Mouse (Mus musculus) C2C12 (cell line): ENCODE measurements around the gene Fchsd2.

Experiments used
- CEBPB ChIP-seq: IDR thresholded peaks from one replicate; pipeline ENCODE4 v1.6.1; 2011; ENCODE audit warnings: low read depth, mild to moderate bottlenecking, control low read depth, moderate library complexity
- CTCF ChIP-seq: IDR thresholded peaks from one replicate; pipeline ENCODE4 v1.5.1; 2011; ENCODE audit not compliant: control insufficient read depth, insufficient read depth, insufficient read length
- FOSL1 ChIP-seq: IDR thresholded peaks from one replicate; pipeline ENCODE4 v1.8.0; 2011; ENCODE audit warnings: mild to moderate bottlenecking, low read length; ENCODE audit not compliant: poor library complexity, insufficient read depth, severe bottlenecking
- MAX ChIP-seq: IDR thresholded peaks from one replicate; pipeline ENCODE4 v1.6.1; 2011; ENCODE audit warnings: mild to moderate bottlenecking, control low read depth
- MYOD1 ChIP-seq: IDR thresholded peaks from one replicate; pipeline ENCODE4 v1.6.1; 2011; ENCODE audit warnings: low read depth; ENCODE audit not compliant: control insufficient read depth, insufficient read length
- MYOG ChIP-seq: IDR thresholded peaks from one replicate; pipeline ENCODE4 v1.6.1; 2011; ENCODE audit not compliant: control insufficient read depth, insufficient read length; ENCODE audit errors: extremely low read depth
- USF1 ChIP-seq: IDR thresholded peaks from one replicate; pipeline ENCODE4 v1.6.1; 2011; ENCODE audit warnings: low read depth, mild to moderate bottlenecking, control low read depth, moderate library complexity

DNA sequence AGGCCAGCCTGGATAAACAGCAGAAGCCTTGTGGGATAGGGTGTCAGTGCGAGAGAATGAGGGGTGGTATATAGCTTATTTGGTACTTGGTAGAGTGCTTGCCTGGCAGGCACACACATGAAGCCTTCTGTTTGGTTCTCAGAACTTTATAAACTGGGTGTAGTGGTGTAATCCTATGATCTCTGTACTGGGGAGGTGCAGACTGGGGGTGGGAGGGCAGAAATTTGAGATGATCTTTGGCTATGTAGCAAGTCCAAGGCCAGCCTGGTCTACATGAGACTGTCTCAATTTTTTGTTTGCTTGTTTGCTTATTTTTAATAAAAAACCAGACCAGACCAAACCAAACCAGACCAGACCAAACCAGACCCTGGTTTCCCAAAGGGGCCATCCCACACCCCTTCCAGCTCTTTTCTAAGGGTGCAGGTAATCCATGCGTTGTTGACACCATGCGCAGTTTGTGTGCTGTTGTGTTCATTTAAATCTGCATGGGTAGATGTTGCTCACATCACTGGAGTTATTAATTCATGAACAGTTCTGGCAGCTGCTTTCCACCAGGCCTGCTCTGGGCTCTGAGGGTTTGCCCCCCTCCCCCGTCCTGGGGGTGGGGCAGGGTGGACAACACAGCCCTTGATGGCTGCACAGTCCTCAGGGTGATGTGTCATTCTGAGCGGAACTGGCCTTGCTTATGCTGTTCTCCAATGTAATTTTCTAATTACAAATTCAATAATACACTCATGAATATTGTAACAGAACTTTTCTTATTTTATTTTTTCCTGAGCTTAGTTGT, 239.6 kb downstream of the Fchsd2 start:
- no peak for TF ChIP-seq CTCF
- TF ChIP-seq MAX: no peak
- no peak for TF ChIP-seq USF1
- no peak for TF ChIP-seq CEBPB
- TF ChIP-seq MYOG: no peak
- TF ChIP-seq FOSL1: no peak
- TF ChIP-seq MYOD1: no peak
